Mouse (Mus musculus): ENCODE results near the gene Dus2.
A peak's percentile ranks its signal among the peaks of the same experiment; 100 is the strongest.
"Not testable (repeated sequence)": the region's sequence is repeated elsewhere in the genome, so short reads cannot be mapped to it uniquely, and the experiment has no call there.

The Dus2 gene

GRCm38 (mm10) chr8:105988546-105988945, 2.6 kb upstream of the Dus2 start:
- DNase-seq (ENCODE audit: low read depth, low spot score), result no peak

GRCm38 (mm10) chr8:105991546-105991945, 409 bp downstream of the Dus2 start:
- no peak for DNase-seq (ENCODE audit: low read depth, low spot score)

- DNase-seq (ENCODE audit: low read depth, low spot score), result no peak
Observed at GRCm38 (mm10) chr8:105992499-105992898, 1.4 kb downstream of the Dus2 start.

DNA sequence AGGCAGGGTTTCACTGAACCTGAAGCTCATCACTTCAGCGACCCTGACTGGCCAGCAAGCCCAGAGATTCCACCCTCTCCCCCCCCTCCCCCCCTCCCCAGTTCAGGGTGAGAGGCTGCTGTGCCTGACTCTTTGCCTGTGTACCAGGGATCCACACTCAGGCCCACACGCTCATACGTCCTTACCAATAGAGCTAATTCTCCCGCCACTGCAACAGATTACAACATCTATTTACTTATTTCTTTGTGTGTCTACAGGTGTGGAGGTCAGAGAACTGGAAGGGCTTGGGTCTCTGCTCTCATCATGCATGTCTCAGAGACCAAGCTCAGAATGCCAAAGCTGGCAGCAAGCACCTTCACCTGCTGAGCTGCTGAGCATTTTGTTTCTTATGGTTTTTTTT, 2.1 kb downstream of the Dus2 start:
- no peak for DNase-seq (ENCODE audit: low read depth, low spot score)

- no peak for DNase-seq (ENCODE audit: low read depth, low spot score)
Observed at GRCm38 (mm10) chr8:105996359-105996758, 5.2 kb downstream of the Dus2 start.

GRCm38 (mm10) chr8:105998971-105999370, 7.8 kb downstream of the Dus2 start:
- DNase-seq (ENCODE audit: low read depth, low spot score), result no peak

DNA sequence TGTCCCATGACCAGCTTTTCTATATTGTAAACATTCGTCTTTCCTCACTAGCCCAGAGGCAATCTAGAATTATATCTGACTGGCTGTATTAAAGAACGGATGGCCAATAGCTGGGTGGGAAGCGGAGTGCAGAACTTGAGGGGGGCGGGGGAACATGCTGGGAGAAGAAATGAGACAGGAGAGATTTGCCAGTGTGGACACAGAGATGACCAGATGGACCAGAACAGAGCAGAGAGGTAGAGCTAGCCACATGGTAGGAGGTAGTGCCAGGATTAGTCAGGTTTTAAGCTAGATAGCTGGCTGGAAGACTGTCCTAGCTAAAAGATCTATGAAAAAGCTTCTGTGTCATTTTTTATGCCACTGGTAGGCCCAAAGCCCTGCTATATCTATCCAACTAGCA, 10.8 kb downstream of the Dus2 start:
- no peak for DNase-seq (ENCODE audit: low read depth, low spot score)

- DNase-seq (ENCODE audit: low read depth, low spot score), result no peak
Observed at GRCm38 (mm10) chr8:106004538-106005207, 13.5 kb downstream of the Dus2 start.

DNA sequence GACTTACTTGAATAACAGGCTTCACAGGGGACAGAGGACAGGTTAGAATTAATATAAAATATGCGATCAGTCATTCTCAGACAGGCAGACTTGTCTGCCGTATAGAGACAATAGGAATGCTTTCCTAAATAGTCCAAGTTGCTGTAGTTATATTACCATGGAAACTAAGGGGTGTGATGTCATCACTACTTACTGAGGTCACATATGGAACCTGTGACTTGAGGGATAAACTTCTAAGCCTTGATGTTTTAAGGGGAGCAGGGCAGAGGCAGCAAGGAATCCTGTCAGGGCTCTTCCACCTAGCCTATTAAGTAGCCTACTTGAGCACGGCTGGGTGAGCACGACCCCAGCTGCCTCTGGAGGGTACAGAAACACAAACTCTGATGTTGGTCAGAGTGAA, 14.7 kb downstream of the Dus2 start, which contains the start of gene Dpep2nb:
TSS of gene Dpep2nb (minus strand) at position 101 of the 400 bp plus-strand sequence.
- no peak for DNase-seq (ENCODE audit: low read depth, low spot score)

- DNase-seq (ENCODE audit: low read depth, low spot score), result no peak
Observed at GRCm38 (mm10) chr8:106006413-106006812, 15.3 kb downstream of the Dus2 start.

DNA sequence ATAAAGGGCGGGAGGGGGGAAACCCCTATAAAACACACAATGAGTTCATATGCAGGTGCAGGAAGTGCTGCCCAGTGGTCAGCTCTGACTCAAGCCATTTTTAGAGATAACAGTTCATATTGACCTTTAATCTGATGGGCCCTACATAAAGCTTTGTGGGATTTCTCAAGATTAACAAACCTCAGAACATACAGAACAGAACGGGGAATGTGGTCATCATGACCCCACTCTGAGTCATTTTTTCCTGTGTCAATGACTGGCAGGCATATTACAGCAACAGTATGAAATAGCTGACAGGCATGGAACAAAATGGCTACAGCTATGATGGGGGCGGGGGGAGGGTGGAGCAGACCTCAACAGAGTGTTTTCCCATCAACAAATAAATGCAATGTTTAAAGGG, 16.0 kb downstream of the Dus2 start:
- DNase-seq (ENCODE audit: low read depth, low spot score), result no peak

GRCm38 (mm10) chr8:106007891-106008290, 16.8 kb downstream of the Dus2 start:
- DNase-seq (ENCODE audit: low read depth, low spot score), result not testable (repeated sequence)

- peak; percentile 91 for DNase-seq (ENCODE audit: low read depth, low spot score)
Observed at GRCm38 (mm10) chr8:106010748-106011642, 19.9 kb downstream of the Dus2 start.

- no peak for DNase-seq (ENCODE audit: low read depth, low spot score)
Observed at GRCm38 (mm10) chr8:106011643-106011986, 20.5 kb downstream of the Dus2 start, which contains the start of gene Ddx28. Gene Ddx28, minus strand, starts transcription at chr8:106011882.

DNA sequence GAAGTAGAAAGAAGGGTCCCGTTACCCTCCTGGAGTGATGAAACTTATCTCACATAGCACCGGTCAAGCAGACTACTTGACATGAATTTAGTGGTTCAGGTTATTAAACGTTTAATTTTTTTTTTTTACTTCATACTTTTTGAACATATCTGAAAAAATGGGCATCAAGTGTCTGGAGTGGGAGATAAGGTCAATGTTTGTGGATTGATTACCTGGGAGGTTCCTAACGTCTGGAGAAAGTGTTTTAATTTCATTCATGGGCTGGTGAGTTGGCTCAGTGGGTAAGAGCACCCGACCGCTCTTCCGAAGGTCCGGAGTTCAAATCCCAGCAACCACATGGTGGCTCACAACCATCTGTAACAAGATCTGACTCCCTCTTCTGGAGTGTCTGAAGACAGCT, 21.1 kb downstream of the Dus2 start:
- DNase-seq (ENCODE audit: low read depth, low spot score), result not testable (repeated sequence)

GRCm38 (mm10) chr8:106016284-106016683, 25.1 kb downstream of the Dus2 start:
- no peak for DNase-seq (ENCODE audit: low read depth, low spot score)

GRCm38 (mm10) chr8:106017130-106017529, 26.0 kb downstream of the Dus2 start:
- DNase-seq (ENCODE audit: low read depth, low spot score), result no peak

- DNase-seq (ENCODE audit: low read depth, low spot score), result no peak
Observed at GRCm38 (mm10) chr8:106018039-106018438, 26.9 kb downstream of the Dus2 start.

DNA sequence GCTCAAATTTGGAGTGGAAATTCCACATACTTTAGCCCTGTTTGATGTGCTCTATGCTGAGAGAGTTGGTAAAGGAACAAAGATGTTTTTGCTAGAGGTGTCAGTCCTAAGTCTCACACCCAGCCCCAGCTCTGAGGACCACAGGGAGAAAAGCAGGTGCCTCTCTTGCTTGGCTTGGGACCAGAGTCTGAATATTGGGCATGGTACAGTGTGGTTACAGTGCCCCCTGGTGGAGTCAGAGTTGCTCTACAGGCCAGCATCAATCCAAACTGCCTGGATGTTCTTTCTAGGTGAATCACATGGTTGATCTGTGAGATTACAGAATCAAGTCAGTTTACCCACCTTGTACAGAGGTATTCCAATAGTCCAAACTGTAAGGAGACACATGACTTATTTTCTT, 31.3 kb downstream of the Dus2 start:
- DNase-seq (ENCODE audit: low read depth, low spot score), result peak; percentile 39

DNA sequence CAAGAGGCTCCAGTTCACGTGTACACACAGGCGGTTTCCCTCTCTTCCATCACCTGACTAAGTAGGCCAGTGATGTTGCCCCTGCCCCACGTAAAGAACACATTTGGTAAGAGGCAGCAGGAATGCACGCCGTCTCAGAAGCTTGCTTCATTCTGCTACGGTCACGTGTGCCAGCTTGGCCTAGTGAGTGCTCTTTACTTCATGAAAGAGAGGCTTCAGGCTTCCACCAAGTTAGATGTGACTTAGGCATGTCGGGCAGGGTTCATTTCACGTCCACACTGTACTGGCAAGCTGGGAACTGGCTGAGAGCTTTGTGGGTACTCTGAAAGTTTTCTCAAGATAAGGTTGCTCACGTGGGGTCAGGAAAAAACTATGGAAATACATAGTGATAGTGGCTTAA, 47.6 kb downstream of the Dus2 start:
- DNase-seq (ENCODE audit: low read depth, low spot score), result no peak

- DNase-seq (ENCODE audit: low read depth, low spot score), result no peak
Observed at GRCm38 (mm10) chr8:106039605-106040004, 48.5 kb downstream of the Dus2 start.

- DNase-seq (ENCODE audit: low read depth, low spot score), result no peak
Observed at GRCm38 (mm10) chr8:106040218-106040617, 49.1 kb downstream of the Dus2 start.

DNA sequence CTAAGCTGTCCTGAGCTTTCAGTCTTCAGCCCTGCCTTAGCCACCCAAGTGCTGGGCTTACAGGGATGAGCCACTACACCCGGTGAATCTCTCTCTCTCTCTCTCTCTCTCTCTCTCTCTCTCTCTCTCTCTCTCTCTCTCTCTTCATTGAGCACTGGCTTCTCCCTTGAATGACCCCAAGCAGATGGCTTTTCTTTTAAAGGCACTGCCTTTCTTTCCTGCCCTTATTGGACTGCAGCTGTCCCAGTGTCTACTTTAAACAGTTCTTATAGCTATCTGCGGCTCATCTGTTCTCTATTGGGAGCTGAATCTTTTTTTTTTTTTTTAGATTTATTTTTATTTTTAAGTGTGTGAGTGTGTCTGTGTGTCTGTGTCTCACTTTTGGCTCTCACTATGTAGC, 51.9 kb downstream of the Dus2 start:
- no peak for DNase-seq (ENCODE audit: low read depth, low spot score)
